Mouse (Mus musculus) G1E (cell line): ENCODE data around the gene Calr. TPM values are rescaled to one million over a fixed set of nuclear protein-coding genes. Genes with fewer than 3 reads are reported as not detected.

Source experiments
- ATAC-seq: 2 replicates; pipeline ENCODE4 v1.8.0; 2016; ENCODE audit warnings: mild to moderate bottlenecking; ENCODE audit not compliant: insufficient number of reproducible peaks, poor library complexity, low FRiP score, severe bottlenecking; ENCODE audit errors: extremely low read depth
- DNase-seq: peaks from one replicate; pipeline ENCODE4 v3.0.0; 2012; ENCODE audit warnings: low spot score
- H3K27me3 ChIP-seq: 2 replicates; pipeline ENCODE4 v1.6.1; 2012; ENCODE audit warnings: mild to moderate bottlenecking, low read length, inconsistent platforms; ENCODE audit not compliant: insufficient read depth
- H3K36me3 ChIP-seq: replicated peaks from 2 replicates; pipeline ENCODE3; 2012; ENCODE audit warnings: mild to moderate bottlenecking, inconsistent platforms
- H3K4me1 ChIP-seq: 2 replicates; pipeline ENCODE4 v1.6.1; 2012; ENCODE audit warnings: low read depth, low read length, inconsistent platforms, mixed read lengths; ENCODE audit not compliant: insufficient read depth
- H3K4me3 ChIP-seq: 2 replicates; pipeline ENCODE4 v1.5.1; 2012; ENCODE audit warnings: low read depth, mild to moderate bottlenecking, inconsistent platforms, low read length, moderate library complexity, mixed read lengths
- H3K9me3 ChIP-seq: replicated peaks from 2 replicates; pipeline ENCODE4 v1.6.1; 2012; ENCODE audit warnings: inconsistent platforms
- CTCF ChIP-seq: IDR thresholded peaks from 2 replicates; pipeline ENCODE4 v1.5.1; 2012; ENCODE audit warnings: low read depth, low read length, inconsistent platforms, mixed read lengths
- GATA1 ChIP-seq: IDR thresholded peaks from 2 replicates; pipeline ENCODE4 v1.6.1; 2012; ENCODE audit warnings: borderline replicate concordance, low read length, inconsistent platforms, mixed read lengths
- GATA2 ChIP-seq: IDR thresholded peaks from 2 replicates; pipeline ENCODE4 v1.6.1; 2012; ENCODE audit warnings: low read depth, low read length, inconsistent platforms, borderline replicate concordance
- POLR2AphosphoS5 ChIP-seq: IDR thresholded peaks from 2 replicates; pipeline ENCODE4 v1.6.1; 2012; ENCODE audit warnings: low read depth, low read length, inconsistent platforms; ENCODE audit not compliant: insufficient replicate concordance
- TAL1 ChIP-seq: conservative IDR thresholded peaks from 2 replicates; pipeline ENCODE4 v1.6.1; 2012; ENCODE audit warnings: low read depth, low read length, inconsistent platforms, mixed read lengths
- polyA plus RNA-seq: library from polyadenylated mRNA; stranded (reverse); fragments of >175 nt; gene quantifications from 2 replicates; pipeline ENCODE4 v1.2.3, GENCODE M21; 2012
- total RNA-seq, 2 experiments: library from RNA; stranded (forward) in 1 of 2; stranded (reverse) in 1 of 2; fragments of 200-1000 nt in 1 of 2; fragments of >200 nt in 1 of 2; fragmentation: Nextera tagmentation in 1 of 2; gene quantifications; 2 replicates each; pipeline ENCODE4 v1.2.3; 2014 to 2017

The Calr gene
- total and polyA plus RNA-seq, 3 experiments: 253 to 954 (median 435) TPM

GRCm38 (mm10) chr8:84823653-84824052 is 23.1 kb downstream of the Calr start:
- peak; percentile 68 for DNase-seq

GRCm38 (mm10) chr8:84822723-84823122 is 24.0 kb downstream of the Calr start, which contains the start of gene Dand5:
TSS of gene Dand5 (minus strand) at chr8:84822823.
- no peak for ATAC-seq
- Histone ChIP-seq H3K4me1 (peaks cover 30% of the 10 kb centered on the region), H3K9me3 (no peaks in the 10 kb centered on the region), H3K4me3 (no peak within 1 kb of the TSS; the same call in 1 of the 2 replicates), H3K27me3 (no peaks in the 10 kb centered on the region), H3K36me3 (peaks cover 8% of the 10 kb centered on the region)
- TF ChIP-seq GATA1 (no peak), POLR2AphosphoS5 (no peak), TAL1 (no peak), GATA2 (no peak), CTCF (no peak)
- no peak for DNase-seq

More at GRCm38 (mm10) chr8:84823653-84824052, 23.1 kb downstream of the Calr start:
- no peaks in the 10 kb centered on the region for H3K9me3 ChIP-seq
- peaks cover 9% of the 10 kb centered on the region for H3K36me3 ChIP-seq
- H3K27me3 ChIP-seq: no peaks in the 10 kb centered on the region
- no peak for ATAC-seq
- no peak overlapping the region; the same call in 1 of the 2 replicates for H3K4me3 ChIP-seq
- TF ChIP-seq GATA2 (no peak), GATA1 (no peak), POLR2AphosphoS5 (no peak), TAL1 (no peak), CTCF (peak; percentile 77)
- peaks cover 30% of the 10 kb centered on the region for H3K4me1 ChIP-seq

GRCm38 (mm10) chr8:84816117-84816516 is 30.6 kb downstream of the Calr start:
- Histone ChIP-seq H3K36me3 (peaks cover 4% of the 10 kb centered on the region), H3K4me3 (no peak overlapping the region), H3K27me3 (peaks cover 17% of the 10 kb centered on the region), H3K9me3 (no peaks in the 10 kb centered on the region), H3K4me1 (peaks cover 39% of the 10 kb centered on the region)
- ATAC-seq (no peak), DNase-seq (no peak)
- TF ChIP-seq TAL1 (no peak), CTCF (no peak), POLR2AphosphoS5 (no peak), GATA2 (no peak), GATA1 (no peak)

GRCm38 (mm10) chr8:84815547-84815946 is 31.2 kb downstream of the Calr start:
- peak; percentile 75 for DNase-seq
- H3K4me1 ChIP-seq: peaks cover 44% of the 10 kb centered on the region
- TF ChIP-seq CTCF (peak; percentile 98), POLR2AphosphoS5 (no peak), GATA1 (no peak)
- peak; percentile 77 for ATAC-seq
- H3K27me3 ChIP-seq: peaks cover 18% of the 10 kb centered on the region
- peaks cover 4% of the 10 kb centered on the region for H3K36me3 ChIP-seq
- H3K4me3 ChIP-seq: peak overlapping the region; percentile 33; the same call in 1 of the 2 replicates
- no peaks in the 10 kb centered on the region for H3K9me3 ChIP-seq

GRCm38 (mm10) chr8:84814555-84815441 is 31.9 kb downstream of the Calr start:
- Histone ChIP-seq H3K4me1 (peaks cover 48% of the 10 kb centered on the region), H3K27me3 (peaks cover 18% of the 10 kb centered on the region), H3K4me3 (peak overlapping the region; percentile 33; the same call in 1 of the 2 replicates), H3K9me3 (no peaks in the 10 kb centered on the region), H3K36me3 (peaks cover 4% of the 10 kb centered on the region)
- no peak for DNase-seq
- TF ChIP-seq CTCF (no peak), GATA1 (no peak), TAL1 (no peak), GATA2 (no peak), POLR2AphosphoS5 (no peak)
- ATAC-seq: no peak

- no peak for ATAC-seq
- TF ChIP-seq GATA1 (no peak), POLR2AphosphoS5 (no peak), TAL1 (no peak), CTCF (no peak), GATA2 (no peak)
- H3K4me1 ChIP-seq: peaks cover 53% of the 10 kb centered on the region
These were observed 32.5 kb downstream of the Calr start for GRCm38 (mm10) chr8:84814240-84814554.

More at GRCm38 (mm10) chr8:84814240-84814554, 32.5 kb downstream of the Calr start:
- Histone ChIP-seq H3K27me3 (peaks cover 21% of the 10 kb centered on the region), H3K9me3 (no peaks in the 10 kb centered on the region), H3K36me3 (peaks cover 4% of the 10 kb centered on the region), H3K4me3 (no peak overlapping the region)
- no peak for DNase-seq
